Mouse (Mus musculus) neural tube, embryonic 13.5 days (tissue): ENCODE measurements around the gene Dennd1b. TPM values are rescaled to one million over a fixed set of nuclear protein-coding genes. Genes with fewer than 3 reads are reported as not detected.

Experiments
- ATAC-seq: fragments of 200-750 bp; cut with Nextera tagmentation; 2 replicates; pipeline ENCODE4 v1.8.0; 2017; ENCODE audit warnings: low read depth, mild to moderate bottlenecking, moderate TSS enrichment, moderate library complexity
- H3K27ac ChIP-seq: fragments of 300-500 bp; sonication (generic); replicated peaks from 2 replicates; pipeline ENCODE4 v1.5.1; 2015; ENCODE audit warnings: moderate library complexity, mild to moderate bottlenecking, inconsistent platforms
- H3K27me3 ChIP-seq: fragments of 300-500 bp; sonication (generic); 2 replicates; pipeline ENCODE4 v1.6.1; 2015; ENCODE audit warnings: mild to moderate bottlenecking, inconsistent platforms
- H3K36me3 ChIP-seq: fragments of 300-500 bp; sonication (generic); 2 replicates; pipeline ENCODE4 v1.6.1; 2015; ENCODE audit warnings: mild to moderate bottlenecking, inconsistent platforms
- H3K4me1 ChIP-seq: fragments of 300-500 bp; sonication (generic); replicated peaks from 2 replicates; pipeline ENCODE4 v1.6.1; 2015; ENCODE audit warnings: inconsistent platforms
- H3K4me2 ChIP-seq: fragments of 300-500 bp; sonication (generic); 2 replicates; pipeline ENCODE4 v1.6.1; 2015; ENCODE audit warnings: inconsistent platforms, mild to moderate bottlenecking, moderate library complexity
- H3K4me3 ChIP-seq: fragments of 300-500 bp; sonication (generic); 2 replicates; pipeline ENCODE4 v1.5.1; 2015; ENCODE audit warnings: mild to moderate bottlenecking, inconsistent platforms
- H3K9ac ChIP-seq: fragments of 300-500 bp; sonication (generic); 2 replicates; pipeline ENCODE4 v1.6.1; 2015; ENCODE audit warnings: moderate library complexity, mild to moderate bottlenecking, inconsistent platforms
- H3K9me3 ChIP-seq: fragments of 300-500 bp; sonication (generic); 2 replicates; pipeline ENCODE4 v1.6.1; 2016; ENCODE audit warnings: inconsistent platforms
- WGBS: fragments of 180-500 bp; shearing (Covaris S2); methylation state at CpG from one replicate; pipeline ENCODE4 v1.1.7; 2015; 5-methylcytosine and 5-hydroxymethylcytosine counted together
- polyA plus RNA-seq: library from polyadenylated mRNA; unstranded; fragments of >200 nt; fragmentation: Nextera tagmentation; extraction: Ambion mirVana; gene quantifications from 2 replicates; pipeline ENCODE4 v1.2.1, GENCODE M21; 2015

Dennd1b gene
- polyA plus RNA-seq, 1 experiment from 2014 or later = 8.0 TPM

GRCm38 (mm10) chr1:138939579-138940139 lies 23.6 kb upstream of the Dennd1b start:
- Histone ChIP-seq H3K9me3 (no peaks in the 10 kb centered on the region), H3K4me1 (no peaks in the 10 kb centered on the region), H3K36me3 (no peaks in the 10 kb centered on the region), H3K4me3 (no peak overlapping the region), H3K9ac (no peak overlapping the region), H3K4me2 (no peak overlapping the region), H3K27ac (no peak overlapping the region), H3K27me3 (no peaks in the 10 kb centered on the region)
- WGBS = 77% methylated on average over 6 of the region's 6 CpGs
- no peak for ATAC-seq

- Histone ChIP-seq H3K27me3 (no peaks in the 10 kb centered on the region), H3K36me3 (no peaks in the 10 kb centered on the region), H3K9ac (no peak overlapping the region), H3K4me1 (no peaks in the 10 kb centered on the region), H3K4me2 (no peak overlapping the region), H3K9me3 (no peaks in the 10 kb centered on the region), H3K4me3 (no peak overlapping the region), H3K27ac (no peak overlapping the region)
- ATAC-seq = no peak
- WGBS = 91% methylated on average over 8 of the region's 8 CpGs
Measured at GRCm38 (mm10) chr1:138940407-138940806, 22.8 kb upstream of the Dennd1b start.

- no peaks in the 10 kb centered on the region for H3K27me3 ChIP-seq
Measured at GRCm38 (mm10) chr1:138952173-138952572, 11.1 kb upstream of the Dennd1b start.

GRCm38 (mm10) chr1:138954978-138955377 lies 8.3 kb upstream of the Dennd1b start:
- Histone ChIP-seq H3K27me3 (no peaks in the 10 kb centered on the region), H3K4me3 (no peak overlapping the region), H3K9me3 (no peaks in the 10 kb centered on the region), H3K4me1 (no peaks in the 10 kb centered on the region), H3K36me3 (no peaks in the 10 kb centered on the region), H3K9ac (no peak overlapping the region), H3K27ac (no peak overlapping the region), H3K4me2 (no peak overlapping the region)
- ATAC-seq = no peak
- WGBS = 88% methylated on average over 5 of the region's 5 CpGs

More at GRCm38 (mm10) chr1:138952173-138952572, 11.1 kb upstream of the Dennd1b start:
- Histone ChIP-seq H3K4me3 (no peak overlapping the region), H3K4me2 (no peak overlapping the region), H3K9ac (no peak overlapping the region), H3K9me3 (no peaks in the 10 kb centered on the region), H3K36me3 (no peaks in the 10 kb centered on the region), H3K27ac (no peak overlapping the region), H3K4me1 (no peaks in the 10 kb centered on the region)
- ATAC-seq = no peak

DNA sequence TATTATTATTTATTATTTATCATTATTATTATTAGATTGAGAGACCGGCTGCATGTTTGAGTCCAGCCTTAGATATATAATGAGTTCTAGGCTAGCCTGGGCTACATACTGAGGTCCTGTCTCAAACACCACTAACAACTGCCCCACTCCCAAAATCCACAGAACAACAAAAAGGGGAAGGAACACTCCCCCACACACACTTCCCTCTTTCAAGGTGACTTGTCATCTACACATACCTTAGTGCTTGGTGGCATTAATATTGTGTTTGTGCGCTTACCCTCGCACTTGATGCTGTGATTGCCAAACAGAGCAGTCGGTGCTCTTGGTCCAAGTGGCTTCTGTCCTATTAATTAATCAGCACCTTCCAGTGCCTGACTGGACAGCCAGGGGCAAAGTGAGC lies 7.8 kb upstream of the Dennd1b start:
- H3K4me3 ChIP-seq = no peak overlapping the region
- ATAC-seq = no peak
- no peaks in the 10 kb centered on the region for H3K36me3 ChIP-seq
- 94% methylated on average over 4 of the region's 4 CpGs for WGBS
- H3K4me1 ChIP-seq = no peaks in the 10 kb centered on the region
- no peaks in the 10 kb centered on the region for H3K27me3 ChIP-seq
- no peak overlapping the region for H3K27ac ChIP-seq
- no peaks in the 10 kb centered on the region for H3K9me3 ChIP-seq
- H3K4me2 ChIP-seq = no peak overlapping the region
- H3K9ac ChIP-seq = no peak overlapping the region

DNA sequence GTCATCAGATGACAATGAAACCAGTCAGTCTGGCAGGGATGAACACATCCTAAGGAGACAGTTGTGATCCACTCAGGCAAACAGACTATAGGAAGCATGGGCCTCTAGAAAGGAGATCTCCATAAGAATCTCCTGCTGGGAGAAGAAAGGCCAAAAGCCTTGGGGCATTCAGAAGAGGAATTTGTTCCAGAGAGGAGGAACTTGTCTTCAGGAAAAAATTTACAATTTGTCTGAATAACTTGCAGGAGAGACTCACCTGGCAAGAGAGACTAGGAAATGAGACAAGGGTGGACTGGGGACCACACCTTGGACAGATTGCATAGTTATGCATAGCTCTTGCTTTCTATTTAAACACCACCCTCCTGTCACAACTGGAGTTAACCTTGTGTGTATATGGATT lies 6.7 kb upstream of the Dennd1b start:
- H3K4me1 ChIP-seq = no peaks in the 10 kb centered on the region
- H3K9ac ChIP-seq = no peak overlapping the region
- H3K4me2 ChIP-seq = no peak overlapping the region
- no peaks in the 10 kb centered on the region for H3K36me3 ChIP-seq
- H3K27me3 ChIP-seq = no peaks in the 10 kb centered on the region
- H3K27ac ChIP-seq = no peak overlapping the region
- no peaks in the 10 kb centered on the region for H3K9me3 ChIP-seq
- no peak overlapping the region for H3K4me3 ChIP-seq
- no peak for ATAC-seq

DNA sequence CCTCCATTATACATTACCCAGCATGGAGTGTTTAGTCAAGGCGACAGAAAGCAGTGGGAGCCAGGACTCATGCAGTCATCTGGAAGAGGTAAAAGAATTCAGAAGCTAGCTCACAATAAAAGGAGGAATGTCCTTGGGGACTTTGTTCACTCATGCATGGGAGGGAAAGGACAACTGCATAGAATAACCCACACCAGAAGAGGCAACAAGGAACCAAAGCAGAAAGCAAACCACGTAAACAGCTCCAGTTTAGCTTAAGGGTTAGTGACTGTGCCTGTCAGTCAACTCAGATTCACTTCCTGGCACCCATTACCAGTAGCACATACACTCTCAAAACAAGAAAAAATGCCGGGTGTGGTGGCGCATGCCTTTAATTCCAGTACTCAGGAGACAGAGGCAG lies 6.1 kb upstream of the Dennd1b start:
- no peak overlapping the region for H3K27ac ChIP-seq
- H3K4me2 ChIP-seq = no peak overlapping the region
- no peak overlapping the region for H3K4me3 ChIP-seq
- no peaks in the 10 kb centered on the region for H3K4me1 ChIP-seq
- H3K9me3 ChIP-seq = no peaks in the 10 kb centered on the region
- no peaks in the 10 kb centered on the region for H3K36me3 ChIP-seq
- H3K27me3 ChIP-seq = no peaks in the 10 kb centered on the region
- 57% methylated on average over 4 of the region's 4 CpGs for WGBS
- no peak overlapping the region for H3K9ac ChIP-seq
- no peak for ATAC-seq

- H3K4me3 ChIP-seq = no peak overlapping the region
- no peaks in the 10 kb centered on the region for H3K36me3 ChIP-seq
- H3K27ac ChIP-seq = no peak overlapping the region
- H3K9ac ChIP-seq = no peak overlapping the region
- 83% methylated on average over 3 of the region's 3 CpGs for WGBS
- H3K4me1 ChIP-seq = peaks cover 6% of the 10 kb centered on the region
- H3K4me2 ChIP-seq = no peak overlapping the region
- H3K9me3 ChIP-seq = no peaks in the 10 kb centered on the region
- ATAC-seq = no peak
- no peaks in the 10 kb centered on the region for H3K27me3 ChIP-seq
Measured at GRCm38 (mm10) chr1:138958863-138959262, 4.4 kb upstream of the Dennd1b start.

GRCm38 (mm10) chr1:138959903-138960483 lies 3.2 kb upstream of the Dennd1b start:
- Histone ChIP-seq H3K4me3 (no peak overlapping the region), H3K36me3 (no peaks in the 10 kb centered on the region), H3K4me2 (no peak overlapping the region), H3K9me3 (no peaks in the 10 kb centered on the region), H3K27ac (no peak overlapping the region), H3K9ac (no peak overlapping the region), H3K4me1 (peaks cover 6% of the 10 kb centered on the region), H3K27me3 (no peaks in the 10 kb centered on the region)
- ATAC-seq = no peak
- WGBS = 79% methylated on average over 4 of the region's 4 CpGs

- Histone ChIP-seq H3K4me3 (peak overlapping the region; percentile 80), H3K27me3 (no peaks in the 10 kb centered on the region), H3K27ac (peak overlapping the region; percentile 92; the same call in 1 of the 2 replicates), H3K4me2 (peak overlapping the region; percentile 67), H3K4me1 (peaks cover 6% of the 10 kb centered on the region), H3K9me3 (no peaks in the 10 kb centered on the region), H3K36me3 (no peaks in the 10 kb centered on the region), H3K9ac (peak overlapping the region; percentile 88)
- no peak for ATAC-seq
- WGBS = 52% methylated on average over 9 of the region's 9 CpGs
Measured at GRCm38 (mm10) chr1:138962266-138963101, 751 bp upstream of the Dennd1b start.

DNA sequence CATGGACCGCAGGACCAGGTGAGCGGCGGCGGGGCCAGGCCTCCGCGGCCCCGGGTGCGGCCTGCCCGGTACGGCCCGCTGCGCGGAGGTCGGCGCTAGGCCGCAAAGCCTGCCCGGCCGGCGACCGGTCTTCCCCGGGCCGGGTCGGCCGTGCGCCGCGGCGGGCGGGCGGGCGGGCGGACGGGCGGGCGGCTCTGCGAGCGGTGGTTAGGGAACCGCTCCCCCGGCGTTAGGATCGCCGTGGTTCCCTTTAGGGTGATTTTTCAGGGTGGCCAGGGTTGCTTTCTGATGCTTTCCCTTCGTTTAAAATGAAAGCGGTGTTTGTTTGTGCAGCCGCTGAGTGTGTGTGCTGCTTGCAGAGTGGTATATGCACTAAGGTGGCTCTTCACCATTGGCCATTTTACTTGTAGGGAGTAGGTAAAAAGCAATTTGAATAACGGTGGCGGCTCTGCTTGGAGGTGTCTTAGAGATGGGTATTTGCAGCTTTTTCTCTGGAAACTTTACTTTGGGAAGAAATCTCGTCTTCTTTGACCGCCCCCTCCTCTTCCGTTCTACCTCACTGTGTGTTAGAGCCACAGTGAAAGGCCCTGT lies 728 bp downstream of the Dennd1b start:
- Histone ChIP-seq H3K27me3 (no peaks in the 10 kb centered on the region), H3K27ac (peak overlapping the region; percentile 92), H3K9ac (peak overlapping the region; percentile 88), H3K36me3 (no peaks in the 10 kb centered on the region), H3K4me2 (peak overlapping the region; percentile 67), H3K4me1 (peaks cover 6% of the 10 kb centered on the region), H3K4me3 (peak overlapping the region; percentile 80), H3K9me3 (no peaks in the 10 kb centered on the region)
- ATAC-seq = peak; percentile 87
- under 1% methylated on average over 35 of the region's 50 CpGs for WGBS

GRCm38 (mm10) chr1:138965069-138965468 lies 1.8 kb downstream of the Dennd1b start:
- ATAC-seq = no peak
- Histone ChIP-seq H3K9me3 (no peaks in the 10 kb centered on the region), H3K4me3 (no peak overlapping the region), H3K4me1 (peaks cover 6% of the 10 kb centered on the region), H3K4me2 (no peak overlapping the region), H3K36me3 (no peaks in the 10 kb centered on the region), H3K9ac (no peak overlapping the region), H3K27ac (no peak overlapping the region), H3K27me3 (no peaks in the 10 kb centered on the region)
